Mouse (Mus musculus): ENCODE data around the gene Rrm2.
A peak's percentile ranks its signal among the peaks of the same experiment; 100 is the strongest.

Rrm2 gene

GRCm38 (mm10) chr12:24747297-24747696, 39.3 kb downstream of the Rrm2 start:
- no peak for DNase-seq (ENCODE audit: low read depth, low spot score)

- DNase-seq (ENCODE audit: low read depth, low spot score), result no peak
These were observed 42.5 kb downstream of the Rrm2 start for GRCm38 (mm10) chr12:24750521-24750920.

DNA sequence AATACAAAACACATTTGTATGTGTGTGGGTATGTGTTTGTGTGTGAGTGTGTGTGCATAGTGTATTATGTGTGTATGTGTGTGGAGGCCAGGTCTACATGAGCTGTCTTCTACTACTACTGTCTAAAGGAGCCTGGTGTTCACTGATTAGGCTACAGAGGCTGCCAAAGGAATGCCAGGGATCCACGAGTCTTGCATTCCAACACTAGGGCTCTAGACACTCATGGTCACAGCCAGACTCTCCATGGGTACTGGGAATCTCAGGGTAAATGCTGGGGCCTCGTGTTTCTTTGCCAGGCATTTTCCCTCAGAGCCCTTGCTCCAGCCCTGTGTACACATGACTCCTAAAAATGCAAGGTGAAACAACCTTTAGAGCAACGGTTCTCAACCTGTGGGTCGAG, 45.6 kb downstream of the Rrm2 start:
- DNase-seq (ENCODE audit: low read depth, low spot score), result no peak

GRCm38 (mm10) chr12:24754693-24755092, 46.7 kb downstream of the Rrm2 start:
- DNase-seq (ENCODE audit: low read depth, low spot score), result no peak

GRCm38 (mm10) chr12:24755471-24755870, 47.4 kb downstream of the Rrm2 start:
- no peak for DNase-seq (ENCODE audit: low read depth, low spot score)

DNA sequence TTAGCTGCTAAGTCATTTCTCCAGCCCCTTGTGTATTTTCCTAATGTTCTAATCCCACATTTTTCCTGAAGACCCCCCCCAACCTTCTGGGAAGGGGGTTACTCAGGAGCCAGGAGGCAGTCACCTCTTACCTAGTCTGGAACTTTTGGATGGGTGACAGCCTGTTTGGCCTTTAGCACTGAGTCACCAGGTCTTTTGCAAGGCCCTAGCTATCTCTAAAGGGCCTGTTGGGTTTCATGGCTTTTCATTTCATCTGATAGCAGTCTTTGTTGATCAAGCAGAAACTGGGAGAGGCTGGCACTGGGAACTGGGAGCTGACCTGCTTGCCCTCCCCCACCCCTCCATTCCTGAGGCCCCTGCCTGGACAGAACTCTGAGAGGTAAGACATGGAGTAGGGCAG, 49.3 kb downstream of the Rrm2 start:
- no peak for DNase-seq (ENCODE audit: low read depth, low spot score)

DNA sequence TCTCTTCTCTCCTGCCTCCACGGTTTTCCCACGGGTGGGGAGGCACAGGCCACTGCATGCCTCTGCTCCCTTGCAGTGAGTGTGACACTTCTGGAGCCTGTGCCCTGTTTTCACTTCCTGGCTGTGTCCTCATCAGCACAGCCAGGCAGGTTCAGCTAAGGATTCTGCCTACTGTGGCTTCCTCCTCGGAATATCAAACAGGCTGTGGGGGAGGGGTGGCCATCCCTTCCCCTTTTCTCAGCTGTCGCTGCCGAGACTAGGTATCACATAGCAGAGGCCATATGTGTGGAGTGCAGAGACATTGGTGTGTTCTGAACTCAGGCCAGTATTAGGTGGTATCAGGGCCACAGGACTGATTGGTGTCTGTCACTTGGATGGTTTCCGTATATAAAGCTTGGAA, 50.3 kb downstream of the Rrm2 start:
- DNase-seq (ENCODE audit: low read depth, low spot score), result no peak

DNA sequence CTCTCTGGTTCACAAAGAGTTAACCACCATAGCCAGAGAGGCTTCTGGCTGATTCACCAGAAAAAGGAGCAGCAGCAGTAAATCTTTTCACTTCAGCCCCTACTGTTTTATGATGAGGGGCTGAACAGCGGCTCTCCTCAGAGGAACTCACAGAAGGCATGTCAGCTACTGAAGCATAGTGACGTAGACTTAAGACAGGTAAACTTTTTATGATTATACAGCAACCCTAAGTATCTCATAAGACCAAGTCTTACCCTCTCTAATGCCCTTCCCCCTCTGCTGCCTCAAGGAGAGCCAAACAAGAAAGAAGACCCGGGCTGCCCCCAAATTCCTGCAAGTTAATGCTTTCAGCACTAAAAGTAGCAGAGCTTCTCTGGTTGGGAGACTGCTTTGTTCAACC, 54.2 kb downstream of the Rrm2 start:
- peak; percentile 69 for DNase-seq (ENCODE audit: low read depth, low spot score)

Measured in forelimb bud, embryonic 11.5 days (tissue).